9 mouse cellular contexts compared by ENCODE assay signal in the genomic region with DNA sequence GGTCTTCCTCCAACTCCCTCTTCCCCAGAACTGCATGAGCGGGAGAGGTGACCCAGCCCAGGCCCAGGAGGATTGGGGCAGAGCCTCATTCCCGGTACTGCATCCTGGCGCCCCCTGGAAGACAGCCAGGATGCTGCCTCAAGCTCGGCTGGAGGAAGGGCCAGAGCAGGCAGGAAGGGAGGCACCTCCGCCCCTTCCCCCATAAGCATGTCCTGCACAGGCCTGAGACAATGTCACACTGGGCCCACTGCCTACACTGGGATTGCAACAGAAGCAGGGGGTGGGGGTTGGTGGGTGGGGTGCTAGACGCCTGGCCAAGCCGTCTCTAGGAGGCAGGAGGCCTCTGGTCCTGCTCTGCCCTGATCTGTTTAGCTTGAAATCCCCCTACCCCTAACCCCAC. TPM values are rescaled to one million over a fixed set of nuclear protein-coding genes. Genes with fewer than 3 reads are reported as not detected.
A peak's percentile ranks its signal among the peaks of the same experiment; 100 is the strongest.
DNase-seq lines count a peak whose midpoint lies in the region; ATAC-seq lines count a peak whose summit lies in the region.
"Had no signal": no experiment of that assay in that cellular context is flagged by ENCODE, and none has a peak within 500 bp of the region (broad histone marks: within the 10 kb centered on the region; RNA-seq: fewer than 3 reads in every experiment).

No protein-coding gene starts in this region.

- no peak overlapping the region for H3K4me3 ChIP-seq in liver, embryonic 11.5 days (ENCODE audit: low read depth, low read length)
- H3K4me3 ChIP-seq in intestine, embryonic 15.5 days (replicated peaks), result no peak overlapping the region
- no peak overlapping the region for H3K4me3 ChIP-seq in lung, embryonic 15.5 days
- H3K4me3 ChIP-seq: erythroblast, embryonic 14.5 days had no signal

- no peak for ATAC-seq in liver, embryonic 11.5 days (replicated peaks; ENCODE audit: low FRiP score)
- 0 out of 2 replicates have a peak, but pooled peaks have one; percentile 15 for ATAC-seq in intestine, embryonic 15.5 days
- peak; percentile 82 for ATAC-seq in lung, embryonic 15.5 days (ENCODE audit: borderline replicate concordance, extremely low read depth, low FRiP score, low TSS enrichment)

- H3K27me3 ChIP-seq in liver, embryonic 11.5 days (replicated peaks; ENCODE audit: control insufficient read depth, insufficient read depth, low read length), result no peaks in the 10 kb centered on the region
- no peaks in the 10 kb centered on the region for H3K27me3 ChIP-seq in intestine, embryonic 15.5 days (replicated peaks)
- no peaks in the 10 kb centered on the region for H3K27me3 ChIP-seq in lung, embryonic 15.5 days

- H3K27ac ChIP-seq in liver, embryonic 11.5 days (ENCODE audit: low read depth, low read length), result no peak overlapping the region; the same call in 1 of the 2 replicates
- H3K27ac ChIP-seq in intestine, embryonic 15.5 days, result peak overlapping the region; percentile 52; the same call in 1 of the 2 replicates
- H3K27ac ChIP-seq in lung, embryonic 15.5 days, result peak overlapping the region; percentile 85

- WGBS in liver, embryonic 11.5 days, result 25% methylated on average over 7 of the region's 7 CpGs
- 34% methylated on average over 7 of the region's 7 CpGs for WGBS in intestine, embryonic 15.5 days
- 13% methylated on average over 7 of the region's 7 CpGs for WGBS in lung, embryonic 15.5 days

- no peaks in the 10 kb centered on the region for H3K9me3 ChIP-seq in liver, embryonic 11.5 days (ENCODE audit: control insufficient read depth, low read length)
- no peaks in the 10 kb centered on the region for H3K9me3 ChIP-seq in intestine, embryonic 15.5 days
- no peaks in the 10 kb centered on the region for H3K9me3 ChIP-seq in lung, embryonic 15.5 days

- intact Hi-C loops in left cerebral cortex, postnatal 36 days (cut with DNase I), result no loop called here

- DNase-seq in liver, result peak; percentile 31
- DNase-seq in liver, embryonic 11.5 days (ENCODE audit: low spot score), result no peak
- DNase-seq in gastrocnemius, postnatal 25 days, result peak; percentile 86
- DNase-seq in left cerebral cortex, postnatal 36 days (ENCODE audit: low spot score in 2 of 2), result no peak
- DNase-seq in spleen, postnatal 10 days (ENCODE audit: low spot score in 2 of 2), result no peak
- DNase-seq in cerebellum, adult 8-10 months, result no peak

- no peak overlapping the region for H3K9ac ChIP-seq in liver, embryonic 11.5 days (ENCODE audit: low read depth, low read length)
- no peak overlapping the region for H3K9ac ChIP-seq in intestine, embryonic 15.5 days
- no peak overlapping the region for H3K9ac ChIP-seq in lung, embryonic 15.5 days

- H3K4me2 ChIP-seq in liver, embryonic 11.5 days, result no peak overlapping the region
- H3K4me2 ChIP-seq in intestine, embryonic 15.5 days (replicated peaks), result no peak overlapping the region
- H3K4me2 ChIP-seq in lung, embryonic 15.5 days, result no peak overlapping the region

- H3K4me1 ChIP-seq in liver, embryonic 11.5 days (replicated peaks; ENCODE audit: control insufficient read depth, insufficient read depth, low read length), result peaks cover 11% of the 10 kb centered on the region
- peaks cover 31% of the 10 kb centered on the region for H3K4me1 ChIP-seq in intestine, embryonic 15.5 days (replicated peaks)
- H3K4me1 ChIP-seq in lung, embryonic 15.5 days, result peaks cover 37% of the 10 kb centered on the region

- H3K36me3 ChIP-seq in liver, embryonic 11.5 days (ENCODE audit: control insufficient read depth, insufficient read depth, low read length), result no peaks in the 10 kb centered on the region
- no peaks in the 10 kb centered on the region for H3K36me3 ChIP-seq in intestine, embryonic 15.5 days
- no peaks in the 10 kb centered on the region for H3K36me3 ChIP-seq in lung, embryonic 15.5 days

RNA-seq across cellular contexts. Expression of a gene that starts 12.7 kb away (rescaled TPM):
- polyA plus RNA-seq in liver, embryonic 11.5 days (2014; fragmentation: Nextera tagmentation; extraction: Ambion mirVana), result 12.4 and 19.2 TPM in 2 replicates
- total RNA-seq in gastrocnemius, postnatal 25 days (2021), result 1 to 10 TPM; 2.4 to 6.4 TPM
- polyA plus RNA-seq in intestine, embryonic 15.5 days (2015; fragmentation: Nextera tagmentation; extraction: Ambion mirVana), result 19.7 and 20.4 TPM in 2 replicates
- 42.1 and 45.0 TPM in 2 replicates for polyA plus RNA-seq in lung, embryonic 15.5 days (2015; fragmentation: Nextera tagmentation; extraction: Ambion mirVana)
- 1 to 10 TPM; 4.9 to 6.0 TPM for total RNA-seq in left cerebral cortex, postnatal 36 days (2021)

RNA-seq across cellular contexts. Expression of a gene that starts 16.9 kb away (rescaled TPM):
- 2.3 and 2.7 TPM in 2 replicates for polyA plus RNA-seq in liver, embryonic 11.5 days (2014; fragmentation: Nextera tagmentation; extraction: Ambion mirVana)
- 1 to 10 TPM; 6.4 to 7.8 TPM for total RNA-seq in gastrocnemius, postnatal 25 days (2021)
- 6.9 and 7.3 TPM in 2 replicates for polyA plus RNA-seq in intestine, embryonic 15.5 days (2015; fragmentation: Nextera tagmentation; extraction: Ambion mirVana)
- 7.1 and 7.6 TPM in 2 replicates for polyA plus RNA-seq in lung, embryonic 15.5 days (2015; fragmentation: Nextera tagmentation; extraction: Ambion mirVana)
- total RNA-seq in left cerebral cortex, postnatal 36 days (2021), result 1 to 10 TPM; 3.6 to 4.3 TPM

RNA-seq across cellular contexts. Expression of a gene that starts 56.5 kb away (rescaled TPM):
- 21.9 and 23.9 TPM in 2 replicates for polyA plus RNA-seq in liver, embryonic 11.5 days (2014; fragmentation: Nextera tagmentation; extraction: Ambion mirVana)
- total RNA-seq in gastrocnemius, postnatal 25 days (2021), result 10 to 100 TPM in 1 of 2 experiments, 1 to 10 TPM in 1; 9.3 to 10.5 TPM
- 44.0 and 47.5 TPM in 2 replicates for polyA plus RNA-seq in intestine, embryonic 15.5 days (2015; fragmentation: Nextera tagmentation; extraction: Ambion mirVana)
- 105 and 109 TPM in 2 replicates for polyA plus RNA-seq in lung, embryonic 15.5 days (2015; fragmentation: Nextera tagmentation; extraction: Ambion mirVana)
- 10 to 100 TPM; 14.4 to 16.5 TPM for total RNA-seq in left cerebral cortex, postnatal 36 days (2021)

Comparison
In these comparisons a context has a peak if more than half of its experiments do, and no peak if none do; other contexts are left out.
1. DNase-seq: peak in liver (single experiment) and gastrocnemius, postnatal 25 days (single experiment); none in liver, embryonic 11.5 days (single experiment), left cerebral cortex, postnatal 36 days (0 of 2), spleen, postnatal 10 days (0 of 2) and cerebellum, adult 8-10 months (single experiment).